Mouse (Mus musculus): ENCODE data around the gene Prelid3b. TPM values are rescaled to one million over a fixed set of nuclear protein-coding genes. Genes with fewer than 3 reads are reported as not detected.

Prelid3b gene
- polyA plus RNA-seq, 1 experiment from 2014 or later: 109 TPM

DNA sequence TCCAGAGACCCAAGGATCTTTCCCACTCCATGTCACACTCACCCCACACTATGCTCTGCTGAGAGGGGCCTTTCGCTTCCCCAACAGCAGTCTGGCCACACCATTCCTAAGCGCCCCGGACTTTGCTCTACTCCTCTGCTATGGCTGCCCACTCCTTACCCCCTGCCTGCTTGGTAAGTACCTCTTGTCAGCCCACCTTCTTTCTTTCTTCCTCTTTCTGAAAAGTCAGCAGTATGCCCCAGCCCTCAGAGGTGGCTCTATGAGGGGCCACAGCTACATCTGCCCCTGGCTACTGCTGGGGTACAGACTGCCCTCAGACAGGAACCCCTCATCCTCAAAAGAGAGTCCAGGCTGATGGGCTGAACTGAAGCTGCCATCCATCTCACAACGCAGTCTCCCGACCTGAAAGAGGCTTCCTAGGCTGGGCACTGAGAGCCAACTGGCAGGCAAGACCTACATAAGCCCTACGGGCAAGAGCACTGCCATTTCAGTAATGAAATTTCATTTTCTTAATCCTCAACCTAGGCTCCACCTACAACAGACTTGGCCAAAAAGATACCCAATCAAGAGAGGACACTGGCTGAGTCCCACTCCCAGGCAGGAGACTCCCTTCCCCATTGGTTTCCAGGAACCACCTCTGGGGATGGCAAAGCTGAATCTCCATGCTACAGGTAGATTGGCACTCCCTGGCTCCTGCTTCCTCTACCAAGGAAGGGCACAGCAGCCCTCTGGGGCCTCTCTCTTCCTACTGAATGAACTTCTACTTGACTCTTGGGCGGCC, 35.8 kb downstream of the Prelid3b start:
- no peak for ATAC-seq
- Histone ChIP-seq H3K27me3 (replicated peaks; ENCODE audit: control insufficient read depth, insufficient read depth, low read length) (no peaks in the 10 kb centered on the region), H3K27ac (ENCODE audit: low read depth, low read length) (peak overlapping the region; percentile 92), H3K4me1 (replicated peaks; ENCODE audit: control insufficient read depth, insufficient read depth, low read length) (peaks cover 3% of the 10 kb centered on the region), H3K4me3 (ENCODE audit: low read depth, low read length) (peak overlapping the region; percentile 62), H3K9ac (ENCODE audit: low read depth, low read length) (peak overlapping the region; percentile 37; the same call in 1 of the 2 replicates), H3K4me2 (replicated peaks; ENCODE audit: low read depth) (peak overlapping the region; percentile 88), H3K9me3 (ENCODE audit: control insufficient read depth) (no peaks in the 10 kb centered on the region), H3K36me3 (ENCODE audit: control insufficient read depth, insufficient read depth) (peaks cover 37% of the 10 kb centered on the region)
- TF ChIP-seq CTCF (IDR thresholded peaks at IDR 0.05; ENCODE audit: low read depth): no peak
- WGBS: 80% methylated on average over 7 of the region's 7 CpGs

DNA sequence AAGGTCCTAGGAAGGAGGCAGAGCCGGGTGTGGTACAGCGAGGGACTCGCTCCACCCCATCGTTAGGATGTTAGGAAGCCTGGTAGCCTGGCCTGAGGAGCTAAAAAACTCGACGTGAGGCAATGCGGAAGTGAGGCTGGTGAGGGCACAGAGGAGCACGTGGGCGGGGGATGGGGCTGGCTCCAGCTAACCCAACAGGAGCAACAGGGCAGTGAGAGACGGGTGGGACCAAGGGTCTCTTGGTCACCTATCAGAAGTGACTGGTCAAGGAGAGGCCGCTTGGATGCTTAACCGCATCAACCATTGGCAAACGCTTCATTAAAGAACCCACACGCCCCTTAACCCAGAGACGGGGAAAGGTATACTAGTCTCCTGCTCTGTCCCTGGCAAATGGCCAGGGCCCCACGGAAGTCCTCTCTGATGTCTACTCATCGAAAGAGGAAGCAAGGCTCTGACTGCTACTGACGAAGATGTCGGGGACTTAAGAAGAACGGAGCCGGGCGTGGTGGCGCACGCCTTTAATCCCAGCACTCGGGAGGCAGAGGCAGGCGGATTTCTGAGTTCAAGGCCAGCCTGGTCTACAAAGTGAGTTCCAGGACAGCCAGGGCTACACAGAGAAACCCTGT, 36.7 kb downstream of the Prelid3b start:
- TF ChIP-seq CTCF (IDR thresholded peaks at IDR 0.05; ENCODE audit: low read depth): no peak
- Histone ChIP-seq H3K9ac (ENCODE audit: low read depth, low read length) (no peak overlapping the region), H3K4me2 (replicated peaks; ENCODE audit: low read depth) (peak overlapping the region; percentile 88), H3K4me3 (ENCODE audit: low read depth, low read length) (no peak overlapping the region), H3K4me1 (replicated peaks; ENCODE audit: control insufficient read depth, insufficient read depth, low read length) (peaks cover 3% of the 10 kb centered on the region), H3K36me3 (ENCODE audit: control insufficient read depth, insufficient read depth) (peaks cover 42% of the 10 kb centered on the region), H3K27me3 (replicated peaks; ENCODE audit: control insufficient read depth, insufficient read depth, low read length) (no peaks in the 10 kb centered on the region), H3K27ac (ENCODE audit: low read depth, low read length) (no peak overlapping the region), H3K9me3 (ENCODE audit: control insufficient read depth) (no peaks in the 10 kb centered on the region)
- ATAC-seq: no peak
- WGBS: 80% methylated on average over 26 of the region's 26 CpGs

DNA sequence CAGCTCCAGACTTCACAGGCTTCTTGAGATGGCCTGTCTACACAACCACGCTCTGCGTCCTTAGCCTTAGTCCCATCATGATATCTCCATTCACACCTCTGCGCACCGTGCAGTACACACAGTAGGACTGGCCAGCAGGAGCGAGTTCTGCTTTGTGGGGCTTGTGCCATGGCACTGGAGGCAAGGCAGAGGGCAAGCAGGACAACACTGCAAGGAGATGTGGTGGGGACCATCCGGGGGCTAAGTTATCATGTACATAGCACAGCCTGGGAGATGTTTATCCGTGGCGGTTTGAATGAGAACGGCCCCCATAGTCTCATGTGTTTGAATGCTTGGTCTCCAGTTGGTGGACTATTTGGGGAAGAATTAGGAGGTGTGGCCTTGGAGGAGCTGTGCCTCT, 37.9 kb downstream of the Prelid3b start:
- H3K9ac ChIP-seq (ENCODE audit: low read depth, low read length): no peak overlapping the region
- peaks cover 52% of the 10 kb centered on the region for H3K36me3 ChIP-seq (ENCODE audit: control insufficient read depth, insufficient read depth)
- no peak for TF ChIP-seq CTCF (IDR thresholded peaks at IDR 0.05; ENCODE audit: low read depth)
- H3K4me1 ChIP-seq (replicated peaks; ENCODE audit: control insufficient read depth, insufficient read depth, low read length): peaks cover 3% of the 10 kb centered on the region
- H3K9me3 ChIP-seq (ENCODE audit: control insufficient read depth): no peaks in the 10 kb centered on the region
- no peak overlapping the region for H3K4me3 ChIP-seq (ENCODE audit: low read depth, low read length)
- 98% methylated on average over 9 of the region's 9 CpGs for WGBS
- no peaks in the 10 kb centered on the region for H3K27me3 ChIP-seq (replicated peaks; ENCODE audit: control insufficient read depth, insufficient read depth, low read length)
- H3K27ac ChIP-seq (ENCODE audit: low read depth, low read length): no peak overlapping the region
- no peak for ATAC-seq
- no peak overlapping the region for H3K4me2 ChIP-seq (replicated peaks; ENCODE audit: low read depth)

DNA sequence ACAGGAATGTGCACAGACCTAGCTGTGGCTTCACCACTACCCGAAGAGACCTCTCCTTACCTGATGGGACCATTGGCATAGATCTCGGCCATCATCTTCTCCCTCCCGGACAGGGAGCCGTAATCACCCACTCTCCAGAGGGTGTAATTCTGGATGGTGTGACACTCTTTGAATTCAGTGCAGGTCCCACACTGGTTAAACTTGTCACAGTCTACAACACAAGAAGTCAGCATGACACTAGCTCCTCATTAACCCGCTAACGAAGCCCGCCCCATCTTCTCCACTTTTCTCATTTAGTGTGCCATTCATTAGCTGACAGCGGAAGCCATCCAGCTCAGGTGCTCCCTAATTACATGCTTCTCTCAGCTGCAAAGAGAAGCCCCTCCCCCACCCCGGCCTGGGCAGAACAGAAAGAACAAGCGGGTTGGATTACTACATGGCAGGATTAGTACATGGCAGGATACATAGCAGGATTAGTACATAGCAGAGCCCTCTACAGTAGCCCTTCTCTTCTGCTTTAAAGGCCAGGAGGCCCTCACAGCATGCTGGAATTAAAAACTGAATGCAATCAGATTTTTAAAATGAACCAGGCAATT, 43.8 kb downstream of the Prelid3b start:
- Histone ChIP-seq H3K4me2 (replicated peaks; ENCODE audit: low read depth) (no peak overlapping the region), H3K36me3 (ENCODE audit: control insufficient read depth, insufficient read depth) (peaks cover 90% of the 10 kb centered on the region), H3K4me3 (ENCODE audit: low read depth, low read length) (no peak overlapping the region), H3K9ac (ENCODE audit: low read depth, low read length) (no peak overlapping the region), H3K27ac (ENCODE audit: low read depth, low read length) (no peak overlapping the region), H3K9me3 (ENCODE audit: control insufficient read depth) (no peaks in the 10 kb centered on the region), H3K4me1 (replicated peaks; ENCODE audit: control insufficient read depth, insufficient read depth, low read length) (no peaks in the 10 kb centered on the region), H3K27me3 (replicated peaks; ENCODE audit: control insufficient read depth, insufficient read depth, low read length) (no peaks in the 10 kb centered on the region)
- no peak for TF ChIP-seq CTCF (IDR thresholded peaks at IDR 0.05; ENCODE audit: low read depth)
- WGBS: 91% methylated on average over 10 of the region's 10 CpGs
- ATAC-seq: no peak

DNA sequence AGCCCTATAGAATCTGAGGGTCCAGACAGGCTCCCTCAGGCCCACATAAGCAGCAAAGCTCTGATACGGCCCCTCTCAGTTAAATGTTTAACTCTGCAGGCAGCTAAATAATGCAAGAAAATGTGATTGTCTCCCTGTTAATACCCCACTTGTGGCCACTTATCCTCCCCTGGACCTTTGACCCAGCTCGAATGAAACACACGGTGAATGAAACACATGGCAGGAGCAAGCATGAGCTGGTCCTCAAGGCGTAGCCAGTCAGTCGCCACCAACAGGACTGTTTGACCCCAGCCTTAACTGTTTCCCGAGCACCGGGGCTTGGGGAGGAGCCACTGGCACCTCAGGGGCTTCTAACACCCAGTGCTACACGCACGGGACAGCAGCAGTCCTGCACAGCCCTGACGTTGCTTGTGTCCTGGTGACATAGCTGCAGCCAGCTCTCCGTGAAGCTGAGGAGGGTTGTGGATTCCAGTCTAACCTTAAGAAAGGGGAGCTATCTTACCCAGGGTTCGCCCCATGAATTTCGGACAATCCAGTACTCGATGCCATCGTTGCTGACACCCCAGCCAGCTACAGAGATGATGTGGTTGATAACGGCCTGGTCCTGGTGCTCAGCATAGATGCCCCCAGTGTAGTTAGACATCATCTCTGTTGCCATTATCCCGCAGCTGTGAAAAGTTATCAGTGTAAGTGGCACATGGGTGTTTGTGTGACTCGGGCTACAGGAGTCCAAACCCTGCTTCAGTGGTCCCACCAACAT, 44.6 kb downstream of the Prelid3b start:
- Histone ChIP-seq H3K27ac (ENCODE audit: low read depth, low read length) (no peak overlapping the region), H3K4me1 (replicated peaks; ENCODE audit: control insufficient read depth, insufficient read depth, low read length) (no peaks in the 10 kb centered on the region), H3K27me3 (replicated peaks; ENCODE audit: control insufficient read depth, insufficient read depth, low read length) (no peaks in the 10 kb centered on the region), H3K4me2 (replicated peaks; ENCODE audit: low read depth) (no peak overlapping the region), H3K36me3 (ENCODE audit: control insufficient read depth, insufficient read depth) (peaks cover 90% of the 10 kb centered on the region), H3K9me3 (ENCODE audit: control insufficient read depth) (no peaks in the 10 kb centered on the region), H3K9ac (ENCODE audit: low read depth, low read length) (no peak overlapping the region), H3K4me3 (ENCODE audit: low read depth, low read length) (no peak overlapping the region)
- WGBS: 74% methylated on average over 18 of the region's 18 CpGs
- no peak for ATAC-seq
- TF ChIP-seq CTCF (IDR thresholded peaks at IDR 0.05; ENCODE audit: low read depth): no peak

DNA sequence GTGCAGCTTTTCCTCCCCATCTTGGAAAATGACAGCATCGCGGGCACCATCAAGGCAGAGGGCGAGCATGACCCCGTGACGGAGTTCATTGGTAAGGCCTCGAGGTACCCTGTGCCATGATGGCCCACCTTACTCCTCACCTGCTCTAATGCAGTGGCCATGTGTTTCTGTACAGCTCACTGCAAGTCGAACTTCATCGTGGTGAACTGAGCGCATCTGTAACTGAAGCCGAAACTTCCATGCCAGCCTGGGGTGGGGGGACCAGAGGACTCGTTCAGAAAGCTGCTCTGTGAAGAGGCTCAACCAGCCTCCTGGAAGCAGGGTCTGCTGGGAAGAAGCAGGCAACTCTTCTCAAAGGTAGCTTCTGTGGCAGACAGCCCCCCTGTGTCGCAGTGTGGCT, 46.0 kb downstream of the Prelid3b start:
- Histone ChIP-seq H3K9me3 (ENCODE audit: control insufficient read depth) (no peaks in the 10 kb centered on the region), H3K27ac (ENCODE audit: low read depth, low read length) (no peak overlapping the region), H3K27me3 (replicated peaks; ENCODE audit: control insufficient read depth, insufficient read depth, low read length) (no peaks in the 10 kb centered on the region), H3K4me1 (replicated peaks; ENCODE audit: control insufficient read depth, insufficient read depth, low read length) (no peaks in the 10 kb centered on the region), H3K4me2 (replicated peaks; ENCODE audit: low read depth) (no peak overlapping the region), H3K36me3 (ENCODE audit: control insufficient read depth, insufficient read depth) (peaks cover 91% of the 10 kb centered on the region), H3K9ac (ENCODE audit: low read depth, low read length) (no peak overlapping the region), H3K4me3 (ENCODE audit: low read depth, low read length) (no peak overlapping the region)
- TF ChIP-seq CTCF (IDR thresholded peaks at IDR 0.05; ENCODE audit: low read depth): no peak
- ATAC-seq: peak; percentile 31; the same call in 1 of the 2 replicates
- 90% methylated on average over 12 of the region's 12 CpGs for WGBS
